Mouse (Mus musculus) limb, embryonic 13.5 days (tissue): Measurements from ENCODE around the gene Mtfr1l. TPM values are rescaled to one million over a fixed set of nuclear protein-coding genes. Genes with fewer than 3 reads are reported as not detected.
"Not testable (repeated sequence)": the region's sequence is repeated elsewhere in the genome, so short reads cannot be mapped to it uniquely, and the experiment has no call there.

ENCODE experiments used
- ATAC-seq: fragments of 200-750 bp; cut with Nextera tagmentation; 2 replicates; pipeline ENCODE4 v1.8.0; 2017; ENCODE audit warnings: low read depth, moderate number of reproducible peaks, moderate TSS enrichment; ENCODE audit not compliant: low FRiP score
- H3K27ac ChIP-seq: fragments of 300-500 bp; sonication (generic); 2 replicates; pipeline ENCODE4 v1.5.1; 2015; ENCODE audit warnings: inconsistent platforms, mild to moderate bottlenecking, moderate library complexity
- H3K27me3 ChIP-seq: fragments of 300-500 bp; sonication (generic); 2 replicates; pipeline ENCODE4 v1.6.1; 2015; ENCODE audit warnings: mild to moderate bottlenecking, inconsistent platforms
- H3K36me3 ChIP-seq: fragments of 300-500 bp; sonication (generic); 2 replicates; pipeline ENCODE4 v1.6.1; 2015; ENCODE audit warnings: inconsistent platforms, mild to moderate bottlenecking, moderate library complexity
- H3K4me1 ChIP-seq: fragments of 300-500 bp; sonication (generic); 2 replicates; pipeline ENCODE4 v1.6.1; 2015; ENCODE audit warnings: inconsistent platforms
- H3K4me2 ChIP-seq: fragments of 300-500 bp; sonication (generic); replicated peaks from 2 replicates; pipeline ENCODE4 v1.6.1; 2015; ENCODE audit warnings: inconsistent platforms, mild to moderate bottlenecking, moderate library complexity
- H3K4me3 ChIP-seq: fragments of 300-500 bp; sonication (generic); 2 replicates; pipeline ENCODE4 v1.5.1; 2015; ENCODE audit warnings: moderate library complexity, mild to moderate bottlenecking, inconsistent platforms
- H3K9ac ChIP-seq: fragments of 300-500 bp; sonication (generic); 2 replicates; pipeline ENCODE4 v1.6.1; 2015; ENCODE audit warnings: mild to moderate bottlenecking, inconsistent platforms
- H3K9me3 ChIP-seq: fragments of 300-500 bp; sonication (generic); 2 replicates; pipeline ENCODE4 v1.6.1; 2016; ENCODE audit warnings: inconsistent platforms
- WGBS: fragments of 180-500 bp; shearing (Covaris S2); methylation state at CpG from one replicate; pipeline ENCODE4 v1.1.7; 2015; 5-methylcytosine and 5-hydroxymethylcytosine counted together
- polyA plus RNA-seq: library from polyadenylated mRNA; unstranded; fragments of >200 nt; fragmentation: Nextera tagmentation; extraction: Ambion mirVana; gene quantifications from 2 replicates; pipeline ENCODE4 v1.2.1, GENCODE M21; 2015

The Mtfr1l gene
- polyA plus RNA-seq, 1 experiment from 2014 or later = 131 TPM

GRCm38 (mm10) chr4:134496595-134497210, 38.5 kb downstream of the Mtfr1l start, which contains the start of gene Paqr7:
Paqr7 (plus strand) TSS chr4:134496697.
- WGBS = 3% methylated on average over 35 of the region's 35 CpGs
- H3K4me1 ChIP-seq = peaks cover 27% of the 10 kb centered on the region
- no peaks in the 10 kb centered on the region for H3K36me3 ChIP-seq
- H3K9ac ChIP-seq = peak within 1 kb of the TSS; percentile 73
- H3K27me3 ChIP-seq = no peaks in the 10 kb centered on the region
- no peaks in the 10 kb centered on the region for H3K9me3 ChIP-seq
- peak within 1 kb of the TSS; percentile 96 for H3K4me2 ChIP-seq
- H3K4me3 ChIP-seq = peak within 1 kb of the TSS; percentile 61
- H3K27ac ChIP-seq = no peak within 1 kb of the TSS
- ATAC-seq = peak; percentile 54

DNA sequence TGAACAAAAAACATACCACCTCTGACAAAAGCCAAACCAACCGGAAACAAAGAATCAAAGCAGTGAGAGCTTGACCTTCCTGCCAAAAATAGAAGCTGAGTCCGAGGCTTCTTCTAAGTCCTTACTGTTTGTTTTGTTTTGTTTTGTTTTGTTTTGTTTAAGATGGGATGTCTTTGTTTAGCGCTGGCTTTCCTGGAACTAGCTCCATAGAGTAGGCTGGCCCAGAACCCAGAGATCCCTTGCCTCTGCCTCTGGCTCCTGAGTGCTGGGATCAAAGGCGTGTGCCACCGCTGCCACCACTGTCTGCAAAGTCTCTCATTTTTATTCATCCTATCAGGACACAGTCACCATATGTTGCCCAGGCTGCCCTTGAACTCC, 39.7 kb downstream of the Mtfr1l start:
- no peaks in the 10 kb centered on the region for H3K27me3 ChIP-seq
- no peak overlapping the region for H3K4me3 ChIP-seq
- H3K9ac ChIP-seq = no peak overlapping the region
- H3K9me3 ChIP-seq = no peaks in the 10 kb centered on the region
- no peak overlapping the region for H3K4me2 ChIP-seq
- no peak overlapping the region for H3K27ac ChIP-seq
- peaks cover 27% of the 10 kb centered on the region for H3K4me1 ChIP-seq
- no peaks in the 10 kb centered on the region for H3K36me3 ChIP-seq
- 76% methylated on average over 5 of the region's 5 CpGs for WGBS
- no peak for ATAC-seq

GRCm38 (mm10) chr4:134494780-134495545, 40.2 kb downstream of the Mtfr1l start:
- Histone ChIP-seq H3K9ac (no peak overlapping the region), H3K27ac (no peak overlapping the region), H3K4me2 (no peak overlapping the region), H3K4me1 (peaks cover 27% of the 10 kb centered on the region), H3K27me3 (no peaks in the 10 kb centered on the region), H3K36me3 (no peaks in the 10 kb centered on the region), H3K9me3 (no peaks in the 10 kb centered on the region), H3K4me3 (no peak overlapping the region)
- WGBS = 59% methylated on average over 16 of the region's 16 CpGs
- peak; percentile 30; the same call in 1 of the 2 replicates for ATAC-seq

GRCm38 (mm10) chr4:134494161-134494560, 41.0 kb downstream of the Mtfr1l start:
- not testable (repeated sequence) for H3K9ac ChIP-seq, H3K4me2 ChIP-seq, H3K4me3 ChIP-seq, H3K9me3 ChIP-seq, H3K27me3 ChIP-seq, H3K27ac ChIP-seq, ATAC-seq, H3K36me3 ChIP-seq
- H3K4me1 ChIP-seq = peaks cover 27% of the 10 kb centered on the region
- WGBS = 88% methylated on average over 6 of the region's 6 CpGs

DNA sequence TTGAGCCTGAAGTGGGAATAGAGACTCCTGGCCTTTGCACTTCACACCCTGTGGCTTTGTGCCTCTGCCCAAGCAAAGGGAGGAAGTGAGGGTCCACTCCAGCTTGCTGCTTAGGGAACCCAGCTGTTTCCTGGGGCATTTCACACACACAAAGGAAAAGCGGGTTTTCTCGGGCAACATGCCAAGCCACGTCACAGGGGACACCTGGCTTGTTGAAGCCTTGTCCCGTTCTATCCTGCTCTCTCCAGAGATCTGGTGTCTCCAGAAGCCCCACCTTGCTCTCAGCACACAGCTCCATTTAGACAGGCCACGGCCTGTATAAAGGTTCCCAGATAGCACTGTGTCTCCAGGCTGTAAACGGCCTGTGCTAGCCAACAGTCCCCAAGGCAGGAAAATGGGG, 43.5 kb downstream of the Mtfr1l start:
- Histone ChIP-seq H3K27me3 (no peaks in the 10 kb centered on the region), H3K27ac (no peak overlapping the region), H3K36me3 (no peaks in the 10 kb centered on the region), H3K4me1 (peaks cover 20% of the 10 kb centered on the region), H3K4me3 (no peak overlapping the region), H3K9me3 (no peaks in the 10 kb centered on the region), H3K9ac (no peak overlapping the region), H3K4me2 (no peak overlapping the region)
- no peak for ATAC-seq
- WGBS = 66% methylated on average over 6 of the region's 6 CpGs

DNA sequence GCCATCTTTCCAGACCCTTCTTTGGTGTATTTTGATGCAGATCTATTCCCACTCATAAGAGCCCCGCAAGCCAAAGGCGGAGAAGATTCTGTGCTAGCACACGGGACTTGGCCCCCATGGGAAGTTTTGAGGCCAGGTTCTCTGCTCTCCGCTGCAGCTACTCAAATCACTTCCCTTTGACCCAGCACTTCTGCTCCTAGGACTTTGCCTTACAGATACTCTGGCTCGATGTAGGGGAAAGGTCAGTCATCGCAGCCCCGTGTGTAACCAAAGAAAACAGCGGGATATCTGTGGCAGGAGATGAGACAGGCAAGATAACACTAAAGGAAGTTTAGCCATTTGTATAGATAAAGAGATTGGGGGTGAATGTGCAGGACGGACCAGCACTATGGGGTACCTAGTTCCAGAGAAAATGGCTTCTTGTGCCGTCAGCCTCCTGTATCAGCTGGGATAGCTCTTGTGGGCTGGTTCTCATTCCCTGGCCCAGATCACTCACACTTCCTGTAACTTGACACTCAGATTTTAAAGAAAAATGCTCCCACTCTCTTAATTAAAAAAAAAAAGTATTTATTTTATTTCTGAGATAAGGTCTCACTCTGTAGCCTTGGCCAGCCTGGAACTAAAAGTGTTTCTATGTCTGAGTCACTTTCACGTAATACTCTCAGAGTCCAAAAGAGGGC, 45.1 kb downstream of the Mtfr1l start:
- H3K4me3 ChIP-seq = no peak overlapping the region
- H3K9ac ChIP-seq = no peak overlapping the region
- H3K4me1 ChIP-seq = peaks cover 4% of the 10 kb centered on the region
- no peak for ATAC-seq
- no peaks in the 10 kb centered on the region for H3K27me3 ChIP-seq
- H3K4me2 ChIP-seq = no peak overlapping the region
- no peaks in the 10 kb centered on the region for H3K9me3 ChIP-seq
- WGBS = 89% methylated on average over 11 of the region's 11 CpGs
- no peak overlapping the region for H3K27ac ChIP-seq
- H3K36me3 ChIP-seq = no peaks in the 10 kb centered on the region

DNA sequence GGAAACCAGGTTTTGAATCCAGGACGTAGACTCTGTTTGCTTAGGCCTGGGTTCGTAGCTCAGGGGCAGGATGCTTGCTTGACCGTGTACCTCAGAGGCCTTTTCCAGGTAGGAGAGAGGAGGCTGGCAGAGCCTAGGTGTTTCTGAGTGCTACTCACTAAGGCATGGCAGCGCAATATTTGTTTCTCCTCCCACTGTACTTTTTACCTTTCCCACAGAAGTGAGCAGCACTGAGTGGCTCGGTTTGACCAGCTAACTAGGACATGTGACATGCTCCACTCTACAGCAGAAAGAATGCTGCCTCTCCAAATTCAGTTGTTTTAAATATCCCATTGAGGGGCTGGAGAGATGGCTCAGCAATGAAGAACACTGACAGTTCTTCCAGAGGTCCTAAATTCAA, 47.0 kb downstream of the Mtfr1l start:
- Histone ChIP-seq H3K27ac (no peak overlapping the region), H3K9ac (no peak overlapping the region), H3K27me3 (no peaks in the 10 kb centered on the region), H3K4me2 (no peak overlapping the region), H3K4me1 (no peaks in the 10 kb centered on the region; the same call in 1 of the 2 replicates), H3K4me3 (no peak overlapping the region), H3K36me3 (no peaks in the 10 kb centered on the region), H3K9me3 (no peaks in the 10 kb centered on the region)
- WGBS = 89% methylated on average over 5 of the region's 5 CpGs
- ATAC-seq = no peak

GRCm38 (mm10) chr4:134485151-134485900, 49.9 kb downstream of the Mtfr1l start:
- ATAC-seq = no peak
- 86% methylated on average over 5 of the region's 5 CpGs for WGBS
- Histone ChIP-seq H3K36me3 (no peaks in the 10 kb centered on the region), H3K9me3 (no peaks in the 10 kb centered on the region), H3K9ac (no peak overlapping the region), H3K4me3 (no peak overlapping the region), H3K27ac (no peak overlapping the region), H3K4me1 (no peaks in the 10 kb centered on the region), H3K4me2 (no peak overlapping the region), H3K27me3 (peaks cover 4% of the 10 kb centered on the region; the same call in 1 of the 2 replicates)

GRCm38 (mm10) chr4:134484231-134484630, 51.0 kb downstream of the Mtfr1l start:
- H3K4me1 ChIP-seq = no peaks in the 10 kb centered on the region
- H3K27ac ChIP-seq = no peak overlapping the region
- no peak overlapping the region for H3K4me3 ChIP-seq
- H3K9me3 ChIP-seq = no peaks in the 10 kb centered on the region
- ATAC-seq = no peak
- H3K27me3 ChIP-seq = peaks cover 4% of the 10 kb centered on the region; the same call in 1 of the 2 replicates
- H3K36me3 ChIP-seq = no peaks in the 10 kb centered on the region
- H3K4me2 ChIP-seq = no peak overlapping the region
- 81% methylated on average over 10 of the region's 10 CpGs for WGBS
- H3K9ac ChIP-seq = no peak overlapping the region

- 53% methylated on average over 6 of the region's 6 CpGs for WGBS
- Histone ChIP-seq H3K36me3 (no peaks in the 10 kb centered on the region), H3K4me3 (no peak overlapping the region), H3K27me3 (peaks cover 4% of the 10 kb centered on the region; the same call in 1 of the 2 replicates), H3K4me2 (no peak overlapping the region), H3K4me1 (no peaks in the 10 kb centered on the region), H3K9ac (no peak overlapping the region), H3K9me3 (no peaks in the 10 kb centered on the region), H3K27ac (no peak overlapping the region)
- no peak for ATAC-seq
Measured at GRCm38 (mm10) chr4:134483696-134484095, 51.5 kb downstream of the Mtfr1l start.

- no peaks in the 10 kb centered on the region for H3K4me1 ChIP-seq
- H3K36me3 ChIP-seq = no peaks in the 10 kb centered on the region
- peaks cover 4% of the 10 kb centered on the region; the same call in 1 of the 2 replicates for H3K27me3 ChIP-seq
- no peak for ATAC-seq
- H3K9ac ChIP-seq = no peak overlapping the region
- 71% methylated on average over 6 of the region's 6 CpGs for WGBS
- no peak overlapping the region for H3K4me2 ChIP-seq
- no peaks in the 10 kb centered on the region for H3K9me3 ChIP-seq
- H3K4me3 ChIP-seq = no peak overlapping the region
- H3K27ac ChIP-seq = no peak overlapping the region
Measured at GRCm38 (mm10) chr4:134483078-134483688, 52.0 kb downstream of the Mtfr1l start.
